Mouse (Mus musculus) skeletal muscle tissue, adult 2 months (tissue): ENCODE measurements around the gene Polq.
"Not testable (repeated sequence)": the region's sequence is repeated elsewhere in the genome, so short reads cannot be mapped to it uniquely, and the experiment has no call there.

Source experiments
- DNase-seq: peaks from one replicate; pipeline ENCODE4 v3.0.0-alpha.2; 2012; ENCODE audit warnings: low read depth, low spot score

Gene Polq

DNA sequence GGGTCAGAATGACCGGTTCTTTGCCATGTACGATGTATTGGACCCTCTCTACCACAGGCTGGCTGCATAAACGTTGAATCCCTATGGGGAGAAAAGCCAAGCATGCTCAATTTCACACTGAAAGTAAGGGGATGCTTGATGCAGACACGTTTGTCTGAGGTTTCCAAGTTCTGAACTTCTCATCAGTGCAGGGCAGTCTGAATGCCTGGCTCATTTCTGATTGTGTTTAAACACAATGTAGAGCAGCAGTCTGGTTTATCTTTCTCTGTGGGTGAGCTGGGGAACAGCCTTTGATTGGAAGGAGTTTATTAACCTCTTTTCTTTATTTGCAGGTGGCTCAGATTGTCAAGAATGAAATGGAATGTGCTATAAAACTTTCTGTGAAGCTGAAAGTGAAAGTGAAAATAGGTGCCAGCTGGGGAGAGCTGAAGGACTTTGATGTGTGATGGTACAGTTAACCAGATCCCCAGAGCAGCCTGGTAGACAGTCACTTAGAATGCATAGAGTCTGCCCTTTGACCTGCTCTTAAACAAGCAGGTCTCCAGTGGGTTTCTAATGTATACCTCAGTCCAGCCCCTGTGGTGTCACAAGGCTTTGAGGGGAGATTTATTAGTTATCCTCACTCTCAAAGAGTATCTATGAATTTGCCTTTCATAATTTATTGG, 82.7 kb downstream of the Polq start:
- no peak for DNase-seq

DNA sequence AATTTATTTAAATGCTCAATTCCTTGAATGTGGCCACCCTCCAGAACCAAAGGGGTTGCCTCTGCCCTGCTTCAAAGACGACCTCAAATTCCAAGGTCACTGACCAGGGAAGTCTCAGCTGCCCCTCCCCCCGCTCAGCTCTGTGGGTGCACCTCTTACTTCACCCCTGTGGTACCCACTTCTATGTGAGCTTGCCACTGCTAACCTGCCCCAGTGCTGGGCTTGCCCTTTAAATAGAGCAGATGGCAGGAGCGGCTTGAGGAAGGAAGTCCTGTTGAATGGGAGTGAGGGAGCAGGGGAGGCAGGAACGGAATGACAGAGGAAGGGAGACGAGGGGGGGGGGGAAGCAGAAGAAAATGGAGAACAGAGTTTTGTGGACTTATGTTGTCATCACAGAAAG, 97.2 kb downstream of the Polq start:
- no peak for DNase-seq

DNA sequence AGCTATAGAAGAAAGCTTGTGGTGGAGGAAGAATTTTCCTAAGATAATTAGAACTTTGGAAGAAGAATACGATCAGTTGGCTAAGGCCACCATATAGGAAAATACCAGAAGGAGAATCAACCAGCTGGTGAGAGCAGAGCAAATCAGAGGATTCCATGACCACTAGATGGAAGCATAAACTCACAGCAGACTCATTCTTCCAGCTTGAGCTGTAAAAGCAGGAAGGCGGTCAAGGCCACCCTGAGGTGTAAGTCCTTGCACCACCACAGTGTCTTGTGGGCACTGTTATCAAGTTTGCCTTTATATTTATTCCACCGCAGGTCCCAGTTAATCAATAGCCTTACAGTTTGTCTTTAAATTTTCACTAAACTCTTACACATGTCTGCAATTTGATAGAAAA, 97.7 kb downstream of the Polq start:
- peak; percentile 6 for DNase-seq

DNA sequence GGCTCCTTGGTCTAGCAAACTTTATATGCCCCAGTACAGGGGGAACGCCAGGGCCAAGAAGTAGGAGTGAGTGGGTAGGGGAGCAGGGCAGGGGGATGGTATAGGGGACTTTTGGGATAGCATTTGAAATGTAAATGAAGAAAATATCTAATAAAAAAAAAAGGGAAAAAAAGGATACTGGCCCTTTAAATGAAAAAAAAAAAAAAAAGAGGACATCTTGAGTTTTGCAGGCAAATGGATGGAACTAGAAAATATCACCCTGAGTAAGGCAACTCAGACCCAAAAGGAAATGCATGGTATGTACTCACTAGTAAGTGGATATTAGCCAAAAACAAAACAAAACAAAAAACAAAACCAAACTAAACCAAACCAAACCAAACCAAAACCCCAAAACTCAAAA, 113.6 kb downstream of the Polq start:
- DNase-seq = not testable (repeated sequence)
